Mouse (Mus musculus): ENCODE measurements around the gene Foxe1.

GRCm38 (mm10) chr4:46305436-46305835, 38.0 kb upstream of the Foxe1 start:
- no peak for TF ChIP-seq POLR2A (IDR thresholded peaks at IDR 0.05; ENCODE audit: borderline replicate concordance, extremely low read depth, insufficient read depth, insufficient read length, poor library complexity, severe bottlenecking)
- no peak for TF ChIP-seq CTCF (IDR thresholded peaks at IDR 0.05; ENCODE audit: borderline replicate concordance, extremely low read depth, insufficient read depth, insufficient read length)
